In genomic region chr11:69758090-69758456, GRCm38 (mm10) we compare ENCODE assay signal across 8 mouse cellular contexts. TPM values are rescaled to one million over a fixed set of nuclear protein-coding genes. Genes with fewer than 3 reads are reported as not detected.
DNase-seq lines count a peak whose midpoint lies in the region; ATAC-seq and TF ChIP-seq lines count a peak whose summit lies in the region.

No protein-coding gene starts in this region.

- WGBS in hindbrain, embryonic 15.5 days = under 1% methylated on average over 23 of the region's 26 CpGs

- ATAC-seq in Patski = peak; percentile 20
- peak; percentile 83 for ATAC-seq in hindbrain, embryonic 15.5 days (ENCODE audit: low FRiP score, low read depth)

- peaks cover 55% of the 10 kb centered on the region for H3K4me1 ChIP-seq in hindbrain, embryonic 15.5 days (replicated peaks)

- CTCF ChIA-PET in Patski (lab: Charles Lee) = interaction anchor here (2.1 to 2.7 kb wide), 2 partner anchors 76 to 120 kb away, joined by 5 to 12 read pairs; partner anchors contain the start of genes Senp3 and Tmem95

- POLR2A ChIA-PET in Patski (lab: Charles Lee) = interaction anchor here (0.8 to 2.1 kb wide), 5 partner anchors 10 to 124 kb away, joined by 3 to 5 read pairs (median 3); no protein-coding TSS in a partner anchor

- no peaks in the 10 kb centered on the region for H3K9me3 ChIP-seq in hindbrain, embryonic 15.5 days

- in situ Hi-C loops in Patski (cut with MboI; ENCODE audit: low pct_unique_long_range_greater_than_20kb) = loop anchor here (5.0 kb wide), 2 partner anchors 76 to 119 kb away; partner anchors contain the start of genes Senp3 and Tmem95

- peak overlapping the region; percentile 79 for H3K4me2 ChIP-seq in hindbrain, embryonic 15.5 days

- peak overlapping the region; percentile 66 for H3K9ac ChIP-seq in hindbrain, embryonic 15.5 days

- no peaks in the 10 kb centered on the region for H3K36me3 ChIP-seq in hindbrain, embryonic 15.5 days

- no peak for TF ChIP-seq CTCF in Patski (IDR thresholded peaks at IDR 0.05)

- no peaks in the 10 kb centered on the region for H3K27me3 ChIP-seq in Patski
- no peaks in the 10 kb centered on the region for H3K27me3 ChIP-seq in hindbrain, embryonic 15.5 days

- peak overlapping the region; percentile 97 for H3K27ac ChIP-seq in hindbrain, embryonic 15.5 days (replicated peaks)

- peak overlapping the region; percentile 46 for H3K4me3 ChIP-seq in hindbrain, embryonic 15.5 days

- peak; percentile 80 for DNase-seq in Patski (ENCODE audit: low read depth, low spot score)
- DNase-seq in cerebellum, postnatal 14 days = peak; percentile 97 to 99
- DNase-seq in frontal cortex, postnatal 25 days (ENCODE audit: low spot score in 2 of 2) = peak; percentile 91 to 96
- peak; percentile 95 for DNase-seq in left cerebral cortex, adult 11 months (ENCODE audit: low spot score)
- DNase-seq in lung, postnatal 4 days = peak; percentile 98
- DNase-seq in retina, postnatal 7 days (ENCODE audit: low read depth, low spot score) = peak; percentile 93
- peak; percentile 100 for DNase-seq in urinary bladder, adult 2 months (ENCODE audit: low spot score)

RNA-seq across cellular contexts. Expression of gene Polr2a, which starts 0.4 kb away (rescaled TPM):
- 96.2 TPM for polyA plus RNA-seq in Patski (2021)
- 15.6 and 16.6 TPM in 2 replicates for polyA plus RNA-seq in hindbrain, embryonic 15.5 days (2015; fragmentation: Nextera tagmentation; extraction: Ambion mirVana)
- polyA plus RNA-seq in urinary bladder, adult 2 months (2012; rRNA removed) = 9.4 and 24.4 TPM in 2 replicates

RNA-seq across cellular contexts. Expression of gene Slc35g3, which starts 3.7 kb away (rescaled TPM):
- 0.32 TPM for polyA plus RNA-seq in Patski (2021)
- 0.51 and 0.66 TPM in 2 replicates for polyA plus RNA-seq in hindbrain, embryonic 15.5 days (2015; fragmentation: Nextera tagmentation; extraction: Ambion mirVana)
- polyA plus RNA-seq in urinary bladder, adult 2 months (2012; rRNA removed) = 0.07 TPM in 1 of 2 replicates, not detected in the other

RNA-seq across cellular contexts. Expression of gene Zbtb4, which starts 7.6 kb away (rescaled TPM):
- polyA plus RNA-seq in Patski (2021) = 36.9 TPM
- polyA plus RNA-seq in hindbrain, embryonic 15.5 days (2015; fragmentation: Nextera tagmentation; extraction: Ambion mirVana) = 5.2 and 5.3 TPM in 2 replicates
- 35.6 and 46.1 TPM in 2 replicates for polyA plus RNA-seq in urinary bladder, adult 2 months (2012; rRNA removed)

RNA-seq across cellular contexts. Expression of gene Chrnb1, which starts 37.7 kb away (rescaled TPM):
- 27.7 TPM for polyA plus RNA-seq in Patski (2021)
- 1.2 and 2.2 TPM in 2 replicates for polyA plus RNA-seq in hindbrain, embryonic 15.5 days (2015; fragmentation: Nextera tagmentation; extraction: Ambion mirVana)
- polyA plus RNA-seq in urinary bladder, adult 2 months (2012; rRNA removed) = 15.6 and 25.0 TPM in 2 replicates

RNA-seq across cellular contexts. Expression of gene Fgf11, which starts 43.6 kb away (rescaled TPM):
- polyA plus RNA-seq in Patski (2021) = 0.03 TPM
- polyA plus RNA-seq in hindbrain, embryonic 15.5 days (2015; fragmentation: Nextera tagmentation; extraction: Ambion mirVana) = 5.7 and 7.1 TPM in 2 replicates
- polyA plus RNA-seq in urinary bladder, adult 2 months (2012; rRNA removed) = 6.3 and 7.2 TPM in 2 replicates

Comparison
In these comparisons a context has a peak if more than half of its experiments do, and no peak if none do; other contexts are left out.
1. Peak in every context shown above with its lines: DNase-seq, ATAC-seq, H3K4me3 ChIP-seq and H3K27ac ChIP-seq.